Mouse (Mus musculus) limb, embryonic 11.5 days (tissue): ENCODE results near the gene Hipk2. TPM values are rescaled to one million over a fixed set of nuclear protein-coding genes. Genes with fewer than 3 reads are reported as not detected.

Experiments
- ATAC-seq: fragments of 200-750 bp; cut with Nextera tagmentation; 2 replicates; pipeline ENCODE4 v1.8.0; 2017; ENCODE audit warnings: low read depth; ENCODE audit not compliant: insufficient number of reproducible peaks, low FRiP score, low TSS enrichment
- DNase-seq: peaks from one replicate; pipeline ENCODE4 v3.0.0-alpha.2; 2015; ENCODE audit warnings: low spot score
- H3K27ac ChIP-seq: fragments of 300-500 bp; sonication (generic); replicated peaks from 2 replicates; pipeline ENCODE4 v1.5.1; 2014; ENCODE audit warnings: low read depth, mild to moderate bottlenecking, low read length
- H3K27me3 ChIP-seq: fragments of 300-500 bp; sonication (generic); 2 replicates; pipeline ENCODE4 v1.6.1; 2014; ENCODE audit warnings: mild to moderate bottlenecking, low read length, mixed read lengths; ENCODE audit not compliant: control insufficient read depth, insufficient read depth
- H3K36me3 ChIP-seq: fragments of 300-500 bp; sonication (generic); 2 replicates; pipeline ENCODE4 v1.6.1; 2014; ENCODE audit warnings: mild to moderate bottlenecking, low read length, moderate library complexity, mixed read lengths; ENCODE audit not compliant: control insufficient read depth, insufficient read depth
- H3K4me1 ChIP-seq: fragments of 300-500 bp; sonication (generic); 2 replicates; pipeline ENCODE4 v1.6.1; 2014; ENCODE audit warnings: low read length, mixed read lengths; ENCODE audit not compliant: control insufficient read depth, insufficient read depth
- H3K4me2 ChIP-seq: fragments of 300-500 bp; sonication (generic); 2 replicates; pipeline ENCODE4 v1.6.1; 2014; ENCODE audit warnings: low read depth, mild to moderate bottlenecking, moderate library complexity; ENCODE audit not compliant: severe bottlenecking
- H3K4me3 ChIP-seq: fragments of 300-500 bp; sonication (generic); 2 replicates; pipeline ENCODE4 v1.5.1; 2014; ENCODE audit warnings: low read depth, low read length
- H3K9ac ChIP-seq: fragments of 300-500 bp; sonication (generic); 2 replicates; pipeline ENCODE4 v1.6.1; 2014; ENCODE audit warnings: mild to moderate bottlenecking, low read length
- H3K9me3 ChIP-seq: fragments of 300-500 bp; sonication (generic); 2 replicates; pipeline ENCODE4 v1.6.1; 2016; ENCODE audit warnings: low read length; ENCODE audit not compliant: control insufficient read depth
- WGBS: fragments of 180-500 bp; shearing (Covaris S2); extraction: QIAGEN DNeasy Blood & Tissue Kit; methylation state at CpG from one replicate; pipeline ENCODE4 v1.1.7; 2014; 5-methylcytosine and 5-hydroxymethylcytosine counted together
- polyA plus RNA-seq: library from polyadenylated mRNA; unstranded; fragments of >200 nt; fragmentation: Nextera tagmentation; extraction: Ambion mirVana; gene quantifications from 2 replicates; pipeline ENCODE4 v1.2.1, GENCODE M21; 2014

Gene Hipk2
- polyA plus RNA-seq, 1 experiment from 2014 or later, result 20.5 TPM

DNA sequence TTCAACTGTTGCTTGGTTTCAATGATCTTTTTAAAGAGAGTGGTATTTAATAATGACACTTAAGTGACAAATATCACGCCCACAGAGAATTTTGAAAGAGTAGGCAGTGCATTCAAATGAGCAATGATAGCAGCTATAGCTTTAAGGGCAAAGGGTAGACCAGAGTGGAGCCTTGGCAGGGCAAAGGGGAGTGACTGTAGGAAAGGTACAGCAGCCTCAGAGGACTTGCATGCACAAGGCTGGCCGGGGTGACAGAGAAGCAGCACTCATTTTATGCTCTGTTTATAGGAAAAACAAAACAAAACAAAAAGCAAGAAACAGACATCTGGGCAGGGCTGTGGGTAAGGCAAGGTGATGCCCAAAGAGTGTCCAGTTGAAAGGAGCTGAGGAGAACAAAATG is 5.5 kb upstream of the Hipk2 start:
- no peak for ATAC-seq
- H3K9ac ChIP-seq, result no peak overlapping the region
- no peaks in the 10 kb centered on the region for H3K36me3 ChIP-seq
- 57% methylated on average over 2 of the region's 2 CpGs for WGBS
- no peak for DNase-seq
- no peaks in the 10 kb centered on the region for H3K9me3 ChIP-seq
- 0 out of 2 replicates have a peak, but pooled peaks cover 3% of the 10 kb centered on the region for H3K4me1 ChIP-seq
- H3K4me2 ChIP-seq, result no peak overlapping the region
- H3K4me3 ChIP-seq, result no peak overlapping the region
- no peak overlapping the region for H3K27ac ChIP-seq
- H3K27me3 ChIP-seq, result no peaks in the 10 kb centered on the region; the same call in 1 of the 2 replicates

DNA sequence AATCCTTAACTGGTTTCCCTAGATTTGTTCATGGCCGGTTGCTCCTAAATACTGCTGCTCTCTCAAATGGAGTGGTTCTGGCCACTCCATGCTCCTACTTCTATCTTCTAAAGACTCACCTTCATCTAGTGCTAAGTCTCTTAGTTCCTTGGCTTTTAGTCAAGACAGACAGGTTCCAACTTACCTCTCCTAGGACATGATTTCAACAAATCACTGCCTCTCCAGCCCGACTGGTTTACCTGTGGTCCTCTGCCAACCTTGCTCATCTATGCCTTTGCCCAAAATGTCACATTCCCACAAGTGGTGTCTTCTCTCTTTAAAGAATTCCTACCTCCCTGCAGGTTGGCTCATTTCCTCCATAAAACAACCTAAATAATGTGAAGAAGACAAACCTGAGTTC is 1.7 kb upstream of the Hipk2 start:
- ATAC-seq (no peak), DNase-seq (no peak)
- peaks cover 9% of the 10 kb centered on the region for H3K4me1 ChIP-seq
- no peak overlapping the region for H3K4me3 ChIP-seq
- no peak overlapping the region for H3K4me2 ChIP-seq
- H3K27ac ChIP-seq, result no peak overlapping the region
- no peak overlapping the region for H3K9ac ChIP-seq
- H3K9me3 ChIP-seq, result no peaks in the 10 kb centered on the region
- WGBS, result 89% methylated on average over 2 of the region's 2 CpGs
- no peaks in the 10 kb centered on the region for H3K36me3 ChIP-seq
- H3K27me3 ChIP-seq, result no peaks in the 10 kb centered on the region; the same call in 1 of the 2 replicates

DNA sequence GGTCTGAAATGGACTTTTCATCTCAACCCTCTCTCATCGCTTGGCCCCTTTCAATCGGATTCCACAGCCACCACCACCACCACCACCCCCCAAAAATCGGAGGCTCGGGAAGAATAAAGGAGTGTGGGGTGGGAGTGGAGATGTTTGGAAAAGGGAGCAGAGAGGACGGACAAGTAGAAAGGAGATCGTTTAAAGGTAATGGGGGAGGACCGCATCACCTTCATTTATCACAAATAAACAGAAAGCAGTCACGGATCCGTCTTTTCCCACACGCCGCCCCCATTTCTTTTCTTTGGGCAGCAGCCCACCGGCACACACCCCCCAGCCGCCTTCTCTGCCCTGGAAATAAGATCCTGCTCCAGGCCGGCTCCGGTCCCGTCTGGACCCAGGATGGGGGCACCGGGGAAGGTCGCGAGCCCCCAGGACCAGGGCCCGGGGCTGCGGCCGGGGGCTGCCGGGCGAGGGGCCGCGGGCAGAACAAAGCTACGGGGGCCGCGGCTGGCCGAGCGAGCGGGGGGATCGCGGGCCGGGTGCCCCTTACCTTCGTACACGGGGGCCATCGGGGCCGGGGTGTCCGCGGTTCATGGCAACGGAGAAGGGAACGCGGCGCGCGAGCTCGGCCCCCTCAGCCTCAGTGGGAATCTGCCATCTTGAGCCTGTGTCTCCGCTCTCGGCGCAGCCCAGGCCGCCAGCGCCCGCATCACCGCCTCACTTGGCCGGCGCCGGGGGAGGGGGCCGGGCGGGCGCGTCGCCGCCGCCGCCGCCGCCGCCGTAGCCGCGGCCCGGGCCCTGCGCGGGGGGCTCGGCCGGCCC is 501 bp downstream of the Hipk2 start, which contains the start of gene Tbxas1:
Gene Tbxas1, plus strand, starts transcription at position 147 of the 813 bp plus-strand sequence.
- Histone ChIP-seq H3K4me2 (peak within 1 kb of the TSS; percentile 56), H3K4me3 (peak within 1 kb of the TSS; percentile 99)
- no peak for ATAC-seq

DNA sequence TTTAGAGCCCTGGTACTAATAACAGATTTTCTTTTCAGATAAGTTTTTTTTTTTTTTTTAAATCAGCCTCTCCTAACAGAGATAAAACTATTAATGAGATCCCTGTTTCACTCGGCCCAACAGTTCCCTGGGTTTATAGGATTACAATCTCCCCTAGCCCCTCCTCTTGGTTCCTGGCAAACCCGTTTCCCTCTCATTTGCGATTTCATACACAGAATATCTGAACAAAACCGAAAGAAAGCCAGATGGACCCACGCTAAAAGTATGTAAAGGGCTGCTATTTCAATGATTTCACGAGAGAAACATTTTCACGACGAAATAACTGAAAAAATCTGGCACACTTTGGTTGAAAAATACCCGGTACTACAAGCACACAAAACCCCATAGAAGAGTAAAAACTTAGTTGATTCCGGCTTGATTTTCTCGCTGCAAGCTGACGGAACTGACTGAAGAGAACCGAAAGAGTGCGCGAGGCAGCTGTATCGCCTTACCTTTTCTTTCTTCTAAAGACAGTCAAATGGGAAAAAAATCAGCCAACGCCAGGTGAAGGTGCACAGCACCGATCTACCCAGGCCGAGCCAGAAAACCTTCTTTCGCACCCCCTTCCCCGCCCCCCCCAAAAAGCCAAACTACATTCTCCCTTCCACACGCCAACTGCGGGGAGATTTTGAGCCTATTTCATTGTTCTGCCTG is 1.3 kb downstream of the Hipk2 start:
- peak; percentile 53 for DNase-seq
- WGBS, result under 1% methylated on average over 23 of the region's 23 CpGs

More for the DNA sequence above, 501 bp downstream of the Hipk2 start, which contains the start of gene Tbxas1:
- H3K9me3 ChIP-seq, result no peaks in the 10 kb centered on the region
- peak within 1 kb of the TSS; percentile 99 for H3K9ac ChIP-seq
- no peaks in the 10 kb centered on the region for H3K27me3 ChIP-seq
- no peaks in the 10 kb centered on the region for H3K36me3 ChIP-seq
- peak; percentile 72 for DNase-seq
- peaks cover 11% of the 10 kb centered on the region for H3K4me1 ChIP-seq
- peak within 1 kb of the TSS; percentile 94 for H3K27ac ChIP-seq
- WGBS, result 0% methylated on average over 55 of the region's 77 CpGs

DNA sequence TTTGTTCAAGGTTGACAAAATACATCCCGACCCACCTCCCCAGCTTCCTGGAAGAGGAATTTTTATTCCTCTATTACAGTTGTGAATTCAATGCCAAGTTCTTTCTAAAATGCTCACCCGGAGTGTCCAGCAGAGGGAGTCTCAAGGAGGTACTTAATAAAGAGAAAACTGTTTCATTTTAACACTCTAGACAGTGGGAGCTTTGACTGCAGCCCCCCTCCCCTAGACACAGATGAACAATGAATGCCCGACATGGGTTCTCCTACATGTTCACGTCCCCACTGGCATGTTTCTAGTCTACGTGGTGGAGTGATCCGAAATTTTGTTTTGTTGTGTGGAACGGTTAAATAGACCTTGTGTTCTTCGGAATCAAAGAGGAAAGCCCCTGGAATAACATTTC is 1.9 kb downstream of the Hipk2 start:
- ATAC-seq (no peak), DNase-seq (peak; percentile 78)
- Histone ChIP-seq H3K4me3 (peak overlapping the region; percentile 99), H3K9me3 (no peaks in the 10 kb centered on the region), H3K27me3 (no peaks in the 10 kb centered on the region), H3K27ac (no peak overlapping the region), H3K4me1 (peaks cover 11% of the 10 kb centered on the region), H3K36me3 (no peaks in the 10 kb centered on the region), H3K4me2 (peak overlapping the region; percentile 56), H3K9ac (peak overlapping the region; percentile 52; the same call in 1 of the 2 replicates)
- WGBS, result 28% methylated on average over 8 of the region's 8 CpGs

More for the DNA sequence above, 1.3 kb downstream of the Hipk2 start:
- H3K4me1 ChIP-seq, result peaks cover 11% of the 10 kb centered on the region
- H3K4me2 ChIP-seq, result peak overlapping the region; percentile 56
- H3K4me3 ChIP-seq, result peak overlapping the region; percentile 99
- H3K9ac ChIP-seq, result peak overlapping the region; percentile 99
- no peaks in the 10 kb centered on the region for H3K27me3 ChIP-seq
- no peaks in the 10 kb centered on the region for H3K9me3 ChIP-seq
- ATAC-seq, result no peak
- H3K27ac ChIP-seq, result peak overlapping the region; percentile 94
- no peaks in the 10 kb centered on the region for H3K36me3 ChIP-seq

DNA sequence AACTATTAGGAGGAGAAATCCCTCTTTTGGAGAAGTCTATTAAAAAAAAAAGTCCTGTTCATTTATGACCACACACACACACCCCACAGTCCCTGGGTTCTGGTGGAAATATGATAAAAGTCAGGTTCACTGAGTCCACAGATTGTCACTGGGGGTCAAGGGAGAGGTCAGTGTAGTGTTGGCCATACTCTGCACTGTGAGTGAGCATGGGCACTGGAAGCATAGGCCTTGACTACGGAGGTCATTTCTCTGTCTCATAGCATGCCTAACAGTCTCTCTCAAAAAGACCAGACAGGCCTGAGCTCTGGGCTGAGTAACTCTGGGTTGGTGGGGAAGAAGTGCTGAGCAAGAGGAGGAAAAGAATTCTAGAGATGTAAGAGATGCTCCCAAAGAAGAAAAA is 2.6 kb downstream of the Hipk2 start:
- H3K9ac ChIP-seq, result no peak overlapping the region
- H3K4me3 ChIP-seq, result peak overlapping the region; percentile 99
- H3K36me3 ChIP-seq, result no peaks in the 10 kb centered on the region
- ATAC-seq (no peak), DNase-seq (no peak)
- H3K4me1 ChIP-seq, result peaks cover 11% of the 10 kb centered on the region
- no peaks in the 10 kb centered on the region for H3K9me3 ChIP-seq
- H3K4me2 ChIP-seq, result peak overlapping the region; percentile 56
- 90% methylated on average over 1 of the region's 1 CpGs for WGBS
- no peak overlapping the region for H3K27ac ChIP-seq
- H3K27me3 ChIP-seq, result no peaks in the 10 kb centered on the region

DNA sequence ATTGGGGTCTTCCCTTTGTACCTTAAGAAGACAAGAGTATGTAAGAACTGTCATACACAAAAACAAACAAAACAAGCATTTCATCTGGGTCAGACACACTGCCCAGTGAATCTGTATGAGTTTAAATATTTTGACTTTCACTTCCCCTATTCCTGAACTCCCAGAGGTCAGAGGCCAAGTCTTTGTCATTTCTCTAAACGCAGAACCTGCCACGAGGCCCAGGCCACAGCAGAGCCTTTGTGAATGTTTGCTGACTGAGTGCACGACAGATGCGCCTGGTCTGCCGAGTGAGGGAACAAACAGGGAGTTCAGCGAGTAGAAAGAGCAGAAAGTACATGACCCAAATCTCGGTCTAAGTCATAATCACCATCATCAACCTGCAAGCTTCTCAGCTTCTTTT is 4.9 kb downstream of the Hipk2 start:
- no peaks in the 10 kb centered on the region for H3K27me3 ChIP-seq
- H3K27ac ChIP-seq, result no peak overlapping the region
- WGBS, result 53% methylated on average over 7 of the region's 7 CpGs
- no peaks in the 10 kb centered on the region for H3K9me3 ChIP-seq
- H3K36me3 ChIP-seq, result no peaks in the 10 kb centered on the region
- no peak overlapping the region for H3K4me2 ChIP-seq
- no peak overlapping the region for H3K9ac ChIP-seq
- no peak overlapping the region for H3K4me3 ChIP-seq
- ATAC-seq (no peak), DNase-seq (no peak)
- peaks cover 11% of the 10 kb centered on the region for H3K4me1 ChIP-seq

DNA sequence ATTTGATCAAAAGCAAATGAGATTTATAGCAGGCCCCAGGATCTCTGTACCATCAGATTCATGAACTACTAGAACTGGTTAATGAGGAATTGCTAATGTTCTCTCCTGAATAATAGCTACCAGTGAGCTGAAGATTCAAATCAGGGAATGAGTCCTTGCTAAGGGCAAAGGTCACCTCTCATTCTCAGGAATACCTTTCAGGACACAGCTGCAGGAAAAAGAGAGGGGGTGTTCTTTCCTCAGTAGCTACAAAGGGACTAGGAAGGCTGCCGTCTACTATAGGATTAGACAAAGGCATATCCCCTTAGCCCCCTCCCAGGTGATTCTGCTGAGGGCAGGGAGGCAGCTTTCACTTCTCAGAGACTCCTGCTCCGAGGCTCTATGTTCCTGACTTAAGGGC is 5.9 kb downstream of the Hipk2 start:
- Histone ChIP-seq H3K4me3 (no peak overlapping the region), H3K27ac (no peak overlapping the region), H3K4me2 (no peak overlapping the region), H3K27me3 (no peaks in the 10 kb centered on the region), H3K4me1 (peaks cover 11% of the 10 kb centered on the region), H3K9ac (no peak overlapping the region), H3K9me3 (no peaks in the 10 kb centered on the region), H3K36me3 (no peaks in the 10 kb centered on the region)
- ATAC-seq, result no peak
- WGBS, result 39% methylated on average over 2 of the region's 2 CpGs
- DNase-seq, result no peak
